Mouse (Mus musculus): Measurements from ENCODE around the gene Arl4c.

The Arl4c gene

DNA sequence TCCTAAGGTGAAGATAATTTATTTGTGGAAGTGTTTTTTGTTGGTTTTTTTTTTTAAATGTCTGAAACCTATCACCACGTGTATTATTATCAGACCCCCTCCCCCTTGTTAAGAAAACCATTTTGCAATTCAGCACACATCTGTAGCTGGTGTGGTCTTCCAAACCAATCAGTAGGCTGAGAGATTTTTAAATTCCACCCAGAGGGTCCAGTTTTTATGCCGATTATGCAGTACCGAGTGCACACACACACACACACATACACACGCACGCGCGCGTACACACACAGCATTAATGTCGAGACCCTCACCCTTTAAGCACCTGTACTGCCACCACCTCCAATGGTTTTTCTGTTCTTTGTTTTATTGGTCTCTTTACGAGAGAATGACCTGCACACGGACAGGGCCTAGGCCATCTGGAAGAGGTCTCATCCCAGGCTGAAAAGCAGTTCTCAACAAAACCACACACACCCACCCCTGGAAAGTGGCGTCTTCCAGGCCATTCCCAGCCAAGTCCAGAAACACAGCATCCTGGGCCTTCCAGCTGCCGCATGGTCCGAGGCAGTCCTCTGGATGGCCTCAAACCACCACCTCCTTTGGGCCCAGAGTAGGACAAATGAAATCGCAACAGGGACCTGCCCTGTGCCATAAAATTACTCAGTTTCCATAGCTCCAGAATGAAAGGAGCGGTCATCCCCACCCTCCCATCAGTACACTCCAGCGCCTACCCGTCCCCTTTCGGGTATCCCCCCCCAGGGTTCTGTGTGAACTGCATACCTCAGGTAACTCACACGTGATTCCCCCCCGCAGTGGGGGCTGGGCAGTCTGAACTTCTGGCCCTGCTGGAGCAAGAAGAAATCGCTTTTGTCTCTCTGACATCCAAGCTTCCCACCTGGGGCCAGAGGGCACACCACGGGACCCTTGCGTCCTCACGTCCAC, 1.9 kb downstream of the Arl4c start:
- DNase-seq = peak; percentile 77

DNA sequence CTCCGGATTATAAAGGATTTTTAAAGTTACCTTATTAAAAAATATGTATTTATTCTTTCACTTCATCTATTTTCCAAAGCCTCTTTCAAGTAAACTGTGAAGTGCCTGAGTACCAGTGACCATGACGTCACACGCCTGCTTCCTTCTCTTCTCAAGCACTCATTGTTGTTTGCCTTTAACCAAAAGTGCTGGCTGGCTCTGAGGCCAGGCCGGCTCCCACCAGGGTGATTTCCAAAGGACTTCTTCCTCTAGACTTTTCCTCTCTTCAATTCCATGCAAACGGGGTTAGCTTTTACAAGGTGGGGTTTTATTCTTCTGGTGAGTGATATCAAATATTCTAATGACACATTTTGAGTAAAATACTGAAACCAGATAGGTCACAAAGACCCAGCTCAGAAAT, 2.6 kb downstream of the Arl4c start:
- DNase-seq = no peak

DNA sequence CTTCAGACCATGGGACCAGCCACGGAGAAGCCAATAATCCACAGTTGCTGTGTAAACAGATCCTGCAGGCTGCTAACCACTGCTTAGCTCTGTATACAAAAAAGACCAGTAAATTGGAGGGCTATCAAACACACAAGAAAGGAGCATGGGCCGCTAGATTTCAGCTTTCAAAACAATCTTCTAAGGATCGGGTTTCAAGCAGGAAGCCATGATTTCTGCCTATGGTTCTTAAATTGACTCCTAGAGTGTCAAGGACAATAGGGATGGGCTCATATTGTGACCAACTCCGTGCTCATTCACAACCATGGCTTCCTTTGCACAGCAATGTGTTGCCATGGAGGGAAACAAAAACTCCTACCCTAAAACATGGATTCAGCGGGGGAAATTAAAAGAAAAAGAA, 3.1 kb downstream of the Arl4c start:
- DNase-seq = no peak

- no peak for DNase-seq
Observed at GRCm38 (mm10) chr1:88698131-88698530, 3.9 kb downstream of the Arl4c start.

DNA sequence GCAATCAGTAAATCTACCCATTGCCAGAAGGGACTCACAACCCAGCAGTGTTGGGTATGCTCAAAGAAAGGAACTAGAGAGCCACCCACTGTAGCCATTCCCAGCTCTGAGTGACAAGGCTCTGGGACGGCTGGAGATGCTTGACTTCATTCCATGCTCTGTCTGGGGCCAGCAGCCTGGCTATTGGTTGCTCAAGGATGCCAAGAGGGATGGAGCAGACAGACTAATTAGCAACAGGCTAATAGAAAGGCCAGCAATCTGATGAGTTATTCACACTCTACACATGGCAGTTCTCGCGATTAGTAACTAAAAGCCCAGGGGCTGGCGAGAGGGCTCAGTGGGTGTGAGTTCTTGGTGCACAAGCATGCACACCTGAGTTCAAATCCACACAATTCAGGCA, 5.6 kb downstream of the Arl4c start:
- DNase-seq = no peak

GRCm38 (mm10) chr1:88694353-88694752, 7.7 kb downstream of the Arl4c start:
- peak; percentile 45 for DNase-seq

- no peak for DNase-seq
Observed at GRCm38 (mm10) chr1:88692293-88692827, 9.7 kb downstream of the Arl4c start.

DNA sequence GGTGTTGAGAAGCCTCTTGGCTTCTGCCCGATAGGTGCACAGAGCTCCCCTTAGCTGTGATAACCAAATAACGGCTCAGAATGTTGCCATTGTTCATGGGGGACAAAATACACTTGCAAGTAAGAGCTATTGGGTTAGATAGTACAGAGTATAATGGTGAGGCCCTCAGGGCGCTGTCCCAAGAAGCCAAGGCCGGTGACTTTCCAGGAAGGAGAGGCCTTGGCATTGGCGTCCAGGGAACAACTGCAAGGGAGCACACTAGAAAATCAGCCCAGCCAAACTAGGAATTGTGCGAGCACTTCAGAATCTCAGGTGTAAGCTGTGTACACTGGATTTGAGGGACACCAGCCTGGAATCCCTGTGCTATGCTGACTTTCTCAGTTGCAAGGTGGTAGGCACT, 11.4 kb downstream of the Arl4c start:
- no peak for DNase-seq

DNA sequence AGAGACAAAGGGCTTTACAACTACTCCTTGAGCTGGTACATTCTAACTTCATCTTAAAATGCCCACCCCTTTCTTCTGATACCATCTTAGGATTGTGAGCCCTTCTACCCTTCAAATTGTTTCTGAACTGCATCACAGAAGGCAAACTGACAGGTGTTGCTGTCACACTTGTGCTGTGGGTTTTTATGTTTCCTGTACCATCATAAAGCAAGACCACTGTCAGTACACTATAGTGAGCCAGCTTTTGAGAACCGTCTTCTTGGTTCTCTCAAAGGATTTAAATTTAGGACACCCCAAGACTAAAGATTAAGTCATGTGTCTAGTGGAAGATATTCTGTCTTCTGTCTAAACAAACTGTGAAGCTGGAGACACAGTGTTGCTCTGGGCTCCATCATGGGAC, 17.3 kb downstream of the Arl4c start:
- DNase-seq = no peak

GRCm38 (mm10) chr1:88681596-88681995, 20.4 kb downstream of the Arl4c start:
- DNase-seq = no peak

DNA sequence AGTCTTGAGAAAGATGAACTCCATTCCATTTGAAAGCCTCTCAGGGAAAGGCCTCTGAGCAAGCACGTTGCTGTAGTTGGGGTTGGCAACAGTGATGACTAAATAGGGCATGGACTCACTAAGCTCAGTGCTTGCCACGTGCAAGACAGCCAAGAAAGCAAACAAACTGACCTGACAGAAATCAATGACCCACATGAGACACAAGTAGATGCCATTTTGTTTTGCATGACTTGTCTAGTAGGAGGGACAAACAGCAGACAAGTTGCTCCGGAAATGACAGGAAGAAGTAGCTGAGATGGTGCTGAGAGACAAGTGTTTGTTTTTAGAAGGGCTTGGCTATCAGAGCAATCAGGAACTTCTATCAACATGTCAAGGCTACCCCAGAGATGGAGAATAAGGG, 21.2 kb downstream of the Arl4c start:
- no peak for DNase-seq

DNA sequence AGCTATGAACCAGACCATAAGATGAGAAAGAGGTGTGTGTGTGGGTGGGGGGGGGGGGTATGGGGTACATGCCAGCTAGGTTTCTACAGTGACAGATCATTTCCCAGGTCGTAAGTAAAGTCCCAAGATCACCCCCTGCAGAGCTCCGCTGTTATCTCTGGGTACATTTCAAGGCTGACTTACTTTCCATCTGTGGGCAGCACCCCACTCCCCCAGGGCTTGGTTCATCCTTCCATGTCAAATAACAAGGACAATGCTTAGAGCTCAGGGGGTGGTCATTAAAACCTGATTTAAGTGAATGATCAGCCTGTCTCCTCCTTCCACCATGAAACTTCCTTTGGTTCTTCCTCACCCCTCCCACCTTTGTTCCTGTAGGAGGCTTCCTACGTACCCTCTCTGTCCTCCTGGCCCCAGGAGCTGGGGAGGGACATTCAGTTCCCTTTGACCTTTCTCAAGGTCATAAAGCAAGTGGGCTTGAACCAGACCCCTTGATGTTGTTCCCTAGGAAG, 23.7 kb downstream of the Arl4c start:
- DNase-seq = no peak

GRCm38 (mm10) chr1:88670807-88671206, 31.2 kb downstream of the Arl4c start:
- no peak for DNase-seq

DNA sequence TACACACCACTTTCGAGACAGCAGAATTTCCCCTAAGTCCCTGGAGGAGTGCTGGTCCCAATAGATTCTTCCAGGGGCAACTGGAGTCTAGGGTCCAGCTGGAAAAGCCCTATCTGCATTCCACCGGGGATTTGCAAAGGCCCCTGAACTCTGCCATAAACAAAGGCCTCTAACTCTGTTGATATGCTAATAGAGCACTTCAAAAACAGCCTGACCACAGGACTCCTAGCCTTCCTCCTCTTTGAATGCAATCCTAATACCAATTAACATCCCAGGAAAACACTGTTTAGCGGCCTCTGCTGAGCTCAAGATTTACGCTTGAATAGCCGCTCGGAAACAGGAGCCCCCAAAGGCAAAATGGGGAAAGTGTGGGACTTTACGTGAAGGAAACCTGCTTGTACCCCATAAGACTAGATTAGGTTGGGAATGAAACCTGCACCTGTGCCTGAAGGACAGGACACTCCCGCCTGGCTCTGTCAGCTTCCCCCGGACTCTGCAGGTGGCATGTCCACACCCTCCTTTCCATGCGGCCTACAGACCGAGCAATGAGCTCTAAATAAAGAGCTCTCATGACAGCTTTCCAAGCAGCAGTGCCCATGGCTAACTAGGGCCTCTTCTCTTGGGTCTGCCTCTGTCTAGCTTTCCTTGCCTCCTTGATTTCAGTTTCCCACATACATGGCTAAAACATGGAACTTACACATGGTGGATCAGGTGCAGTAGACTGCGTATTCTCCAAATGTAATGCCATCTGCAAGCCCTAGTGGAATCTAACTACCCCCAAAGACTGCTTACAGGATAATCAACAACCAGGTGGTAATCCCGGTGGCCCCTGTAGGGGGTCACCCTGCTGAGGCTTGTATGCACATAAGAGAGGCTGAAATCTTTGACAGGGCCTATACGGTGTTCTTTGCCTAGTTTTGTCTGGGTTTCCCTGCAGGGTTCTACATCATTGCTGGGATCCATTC, 32.9 kb downstream of the Arl4c start:
- DNase-seq = no peak

DNA sequence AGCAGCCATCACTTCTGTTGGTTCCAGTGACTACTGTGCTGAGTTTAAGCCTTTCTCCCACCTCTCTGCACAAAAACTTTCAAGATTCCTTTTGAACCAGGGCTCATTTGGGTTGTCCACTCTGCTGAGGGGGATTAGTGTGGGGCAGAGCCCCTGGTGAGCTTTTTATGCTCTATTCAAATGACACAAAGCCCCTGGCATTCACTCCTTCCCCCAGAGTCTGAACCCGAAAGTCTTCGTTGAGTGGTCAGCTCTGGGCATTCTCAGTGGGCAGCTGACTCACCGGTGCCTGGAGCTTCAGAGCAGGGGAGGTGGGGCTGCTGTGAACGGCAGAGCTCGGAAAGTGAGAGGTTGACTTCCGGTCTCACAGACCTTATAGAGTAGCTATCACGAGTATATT, 33.7 kb downstream of the Arl4c start:
- DNase-seq = no peak

DNA sequence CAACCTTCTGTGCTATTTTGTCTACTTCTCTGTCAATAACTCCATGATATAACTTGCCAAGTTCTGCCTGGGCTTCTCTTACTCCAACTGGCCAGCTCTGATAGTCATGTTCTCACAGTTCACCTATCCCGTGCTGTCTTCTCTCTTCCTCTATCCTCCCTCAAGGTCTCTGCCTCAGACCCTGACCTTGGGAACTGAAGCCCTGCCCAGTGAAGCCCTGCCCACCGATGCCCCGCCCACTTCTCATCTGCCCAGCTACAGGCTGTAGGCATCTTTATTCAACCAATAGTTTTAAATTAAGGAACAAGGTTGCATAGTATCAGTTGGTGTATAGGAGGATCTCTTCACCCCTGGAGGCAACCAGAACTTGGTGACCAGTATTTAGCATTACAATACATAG, 37.4 kb downstream of the Arl4c start:
- no peak for DNase-seq

DNA sequence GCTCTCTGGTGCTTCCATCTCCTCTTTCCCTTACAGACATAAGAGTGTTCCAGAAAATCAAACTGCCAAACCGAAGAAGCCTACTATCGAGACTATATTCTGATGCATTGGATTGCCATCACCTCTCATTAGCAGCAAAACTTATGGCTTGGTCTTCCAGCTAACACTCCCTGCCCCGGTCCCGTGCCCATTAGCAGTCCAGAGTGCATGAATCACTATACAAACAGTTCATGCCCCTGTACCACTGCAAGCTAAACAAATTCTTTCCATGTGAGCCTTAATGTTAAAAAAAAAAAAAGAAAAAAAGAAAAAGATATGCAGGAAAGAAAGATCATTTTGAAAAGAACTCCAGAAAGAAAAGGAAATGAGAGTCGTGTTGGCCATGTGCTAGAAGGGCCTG, 39.3 kb downstream of the Arl4c start:
- no peak for DNase-seq

DNA sequence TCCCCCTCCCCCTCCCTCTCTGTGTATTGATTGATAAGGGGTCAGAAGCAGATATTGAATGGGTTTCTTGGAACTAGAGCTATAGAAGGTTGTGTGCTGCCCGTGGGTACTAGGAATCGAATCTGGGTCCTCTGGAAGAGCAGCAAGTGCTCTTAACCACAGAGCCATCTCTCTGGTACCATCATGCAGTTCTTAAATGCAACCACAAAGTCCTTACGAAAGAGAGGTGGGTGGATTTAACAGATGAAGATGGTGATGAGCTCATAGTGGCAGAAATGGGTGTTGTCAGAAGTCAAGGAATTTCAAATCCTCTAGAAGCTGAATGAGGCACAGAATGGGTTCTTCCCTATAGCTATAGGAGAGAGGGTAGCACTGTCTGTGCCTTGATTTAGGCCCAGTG, 40.8 kb downstream of the Arl4c start:
- DNase-seq = no peak

GRCm38 (mm10) chr1:88658290-88658857, 43.6 kb downstream of the Arl4c start:
- DNase-seq = peak; percentile 78

DNA sequence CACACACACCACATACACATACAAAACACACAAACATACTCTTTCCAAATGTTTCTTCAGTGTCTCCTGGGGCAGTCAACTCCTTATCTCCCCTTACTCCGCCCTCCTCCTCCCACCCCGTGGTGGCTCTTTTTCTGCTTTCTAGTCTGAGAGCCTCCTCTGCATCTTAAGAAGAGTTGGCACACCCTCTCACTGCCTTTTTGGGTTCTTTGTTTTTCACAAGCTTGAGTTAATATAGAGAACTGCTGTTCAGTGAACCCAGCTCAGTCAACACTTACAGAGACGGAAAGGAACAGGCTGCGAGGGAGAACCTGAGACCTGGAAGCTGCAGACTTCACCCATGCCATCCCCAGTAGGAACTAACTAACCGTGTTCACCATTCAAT, 45.9 kb downstream of the Arl4c start:
- no peak for DNase-seq

DNA sequence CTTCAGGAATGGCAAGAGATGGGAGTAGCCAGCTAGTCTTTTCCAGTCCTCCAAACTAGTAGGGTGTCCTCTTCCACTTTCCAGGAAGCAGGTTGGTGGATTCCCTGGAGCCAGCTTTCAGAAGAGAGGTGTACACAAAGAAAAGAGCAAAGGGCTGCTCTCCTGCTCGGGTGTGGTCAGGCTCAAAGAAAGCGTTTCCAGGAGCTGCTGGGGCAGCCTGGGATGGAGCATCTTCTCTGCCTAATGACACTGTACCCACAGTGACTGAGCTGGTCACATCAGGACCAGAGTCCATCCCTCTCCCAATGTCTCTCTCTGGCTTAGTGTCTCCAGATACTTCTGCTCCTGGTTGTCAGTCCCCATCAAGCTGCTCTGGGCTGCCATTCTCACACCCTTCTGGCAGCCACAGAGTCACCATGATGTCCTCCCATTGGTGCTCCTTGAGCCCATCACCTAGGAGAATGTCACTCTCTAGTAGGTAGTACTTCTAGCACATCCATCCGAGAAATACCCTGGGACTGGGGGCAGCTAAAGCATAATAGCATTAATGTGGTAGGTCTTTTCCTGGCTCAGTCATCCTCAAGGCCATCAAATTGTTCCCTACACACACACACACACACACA, 46.4 kb downstream of the Arl4c start:
- no peak for DNase-seq

All from cerebellum, adult 9-11 months (tissue).